Mouse (Mus musculus) lung, postnatal 0 days (tissue): ENCODE data around the gene 4930502E18Rik.

ENCODE experiments used
- CTCF ChIP-seq: IDR thresholded peaks from 2 replicates; pipeline ENCODE4 v1.5.1; 2016; ENCODE audit warnings: antibody characterized with exemption, mild to moderate bottlenecking
- EP300 ChIP-seq: IDR thresholded peaks from 2 replicates; pipeline ENCODE4 v1.6.1; 2016; ENCODE audit warnings: antibody characterized with exemption, mild to moderate bottlenecking, control low read depth

- 0 out of 2 replicates have a peak, but pooled peaks have one; percentile 4 for TF ChIP-seq CTCF
- TF ChIP-seq EP300: no peak
Observed at GRCm38 (mm10) chrX:53716323-53717182, 8.1 kb upstream of the 4930502E18Rik start.
